Mouse (Mus musculus) myocyte (in vitro differentiated cells): Measurements from ENCODE around the gene Elp5.

ENCODE experiments used
- CEBPB ChIP-seq: IDR thresholded peaks from 2 replicates; pipeline ENCODE4 v1.6.1; 2011; ENCODE audit warnings: mild to moderate bottlenecking, moderate library complexity; ENCODE audit not compliant: poor library complexity, insufficient read depth, severe bottlenecking
- E2F4 ChIP-seq: IDR thresholded peaks from one replicate; pipeline ENCODE4 v1.6.1; 2011; ENCODE audit warnings: mild to moderate bottlenecking, control low read depth, moderate library complexity; ENCODE audit not compliant: insufficient read depth
- MAX ChIP-seq: IDR thresholded peaks from one replicate; pipeline ENCODE4 v1.6.1; 2011; ENCODE audit warnings: low read depth, mild to moderate bottlenecking, control low read depth
- MYOD1 ChIP-seq, 3 experiments: IDR thresholded peaks; one replicate each; pipeline ENCODE4 v1.6.1; 2011; ENCODE audit warnings: control low read depth in 2 of 3, low read depth in 2 of 3, mild to moderate bottlenecking in 2 of 3, moderate library complexity in 1 of 3; ENCODE audit not compliant: insufficient read length in 2 of 3, control insufficient read depth in 1 of 3
- POLR2A ChIP-seq: IDR thresholded peaks from one replicate; pipeline ENCODE4 v1.6.1; 2011; ENCODE audit warnings: low read depth, mild to moderate bottlenecking, control low read depth, moderate library complexity; ENCODE audit not compliant: insufficient read length
- REST ChIP-seq: IDR thresholded peaks from one replicate; pipeline ENCODE4 v1.6.1; 2011; ENCODE audit warnings: mild to moderate bottlenecking, control low read depth, moderate library complexity; ENCODE audit not compliant: insufficient read depth, insufficient read length
- SRF ChIP-seq: IDR thresholded peaks from one replicate; pipeline ENCODE4 v1.6.1; 2011; ENCODE audit warnings: low read depth; ENCODE audit not compliant: control insufficient read depth, insufficient read length
- TCF12 ChIP-seq: IDR thresholded peaks from one replicate; pipeline ENCODE4 v1.6.1; 2011; ENCODE audit warnings: mild to moderate bottlenecking, control low read depth; ENCODE audit not compliant: poor library complexity, insufficient read depth, severe bottlenecking
- USF1 ChIP-seq: IDR thresholded peaks from one replicate; pipeline ENCODE4 v1.6.1; 2011; ENCODE audit warnings: low read depth, mild to moderate bottlenecking, control low read depth, moderate library complexity

DNA sequence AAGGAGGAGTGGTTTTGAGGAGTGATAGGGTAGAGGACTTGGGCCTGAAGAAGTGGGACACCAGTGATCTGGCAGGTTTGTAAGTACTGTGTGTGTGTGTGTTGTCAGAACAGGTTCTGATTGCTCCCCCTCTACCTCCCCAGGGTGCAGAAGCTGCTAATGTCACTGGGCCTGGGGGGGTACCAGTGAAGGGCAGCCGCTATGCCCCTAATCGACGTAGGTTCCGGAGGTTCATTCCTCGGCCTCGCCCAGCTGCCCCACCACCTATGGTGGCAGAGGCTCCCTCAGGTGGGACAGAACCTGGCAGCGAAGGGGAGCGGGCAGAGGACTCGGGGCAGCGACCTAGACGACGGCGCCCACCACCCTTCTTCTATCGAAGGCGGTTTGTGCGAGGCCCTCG is 42.6 kb downstream of the Elp5 start:
- no peak for TF ChIP-seq SRF
- TF ChIP-seq E2F4 = no peak
- TF ChIP-seq USF1 = no peak
- TF ChIP-seq POLR2A = no peak
- no peak for TF ChIP-seq REST
- TF ChIP-seq TCF12 = no peak
- no peak for TF ChIP-seq MYOD1 (IDR thresholded peaks at IDR 0.05; ENCODE audit: control insufficient read depth in 1 of 3, insufficient read length in 2 of 3, low read depth in 2 of 3)
- no peak for TF ChIP-seq MAX
- no peak for TF ChIP-seq CEBPB
